ENCODE assay signal across 8 mouse cellular contexts in genomic region chr12:29907056-29907455, GRCm38 (mm10). TPM values are rescaled to one million over a fixed set of nuclear protein-coding genes. Genes with fewer than 3 reads are reported as not detected.
DNase-seq lines count a peak whose midpoint lies in the region; ATAC-seq lines count a peak whose summit lies in the region.

No protein-coding gene starts in this region.

- H3K27ac ChIP-seq in hindbrain, embryonic 10.5 days: no peak overlapping the region
- H3K27ac ChIP-seq in hindbrain, embryonic 12.5 days: no peak overlapping the region
- H3K27ac ChIP-seq in intestine, embryonic 15.5 days: no peak overlapping the region

- no peaks in the 10 kb centered on the region for H3K4me1 ChIP-seq in hindbrain, embryonic 10.5 days (replicated peaks)
- H3K4me1 ChIP-seq in hindbrain, embryonic 12.5 days: no peaks in the 10 kb centered on the region
- H3K4me1 ChIP-seq in intestine, embryonic 15.5 days (replicated peaks): 0 out of 2 replicates have a peak, but pooled peaks cover 3% of the 10 kb centered on the region

- no peak overlapping the region for H3K4me3 ChIP-seq in hindbrain, embryonic 10.5 days
- H3K4me3 ChIP-seq in hindbrain, embryonic 12.5 days: no peak overlapping the region
- H3K4me3 ChIP-seq in intestine, embryonic 15.5 days (replicated peaks): no peak overlapping the region

- no peak overlapping the region for H3K9ac ChIP-seq in hindbrain, embryonic 12.5 days
- no peak overlapping the region for H3K9ac ChIP-seq in intestine, embryonic 15.5 days

- no peaks in the 10 kb centered on the region for H3K9me3 ChIP-seq in hindbrain, embryonic 10.5 days
- H3K9me3 ChIP-seq in hindbrain, embryonic 12.5 days (replicated peaks): no peaks in the 10 kb centered on the region
- H3K9me3 ChIP-seq in intestine, embryonic 15.5 days: no peaks in the 10 kb centered on the region

- DNase-seq in hindbrain, embryonic 10.5 days (ENCODE audit: low spot score): peak; percentile 51
- peak; percentile 58 for DNase-seq in adrenal gland, postnatal 25 days
- DNase-seq in forelimb bud, embryonic 11.5 days (ENCODE audit: low read depth, low spot score): peak; percentile 30
- DNase-seq in lung, adult 18-20 months: peak; percentile 79 to 87
- DNase-seq in retina, postnatal 7 days (ENCODE audit: low read depth, low spot score): peak; percentile 19
- no peak for DNase-seq in natural killer cell, adult 2 months (ENCODE audit: low spot score in 2 of 2)

- H3K27me3 ChIP-seq in hindbrain, embryonic 10.5 days (ENCODE audit: insufficient read depth, poor library complexity, severe bottlenecking): no peaks in the 10 kb centered on the region
- H3K27me3 ChIP-seq in hindbrain, embryonic 12.5 days: no peaks in the 10 kb centered on the region
- no peaks in the 10 kb centered on the region for H3K27me3 ChIP-seq in intestine, embryonic 15.5 days (replicated peaks)

- no peak for ATAC-seq in hindbrain, embryonic 12.5 days (ENCODE audit: low FRiP score)
- ATAC-seq in intestine, embryonic 15.5 days: peak; percentile 56; the same call in 1 of the 2 replicates

- H3K36me3 ChIP-seq in hindbrain, embryonic 10.5 days: no peaks in the 10 kb centered on the region
- peaks cover 15% of the 10 kb centered on the region; the same call in 1 of the 2 replicates for H3K36me3 ChIP-seq in hindbrain, embryonic 12.5 days
- H3K36me3 ChIP-seq in intestine, embryonic 15.5 days: no peaks in the 10 kb centered on the region

- 48% methylated on average over 2 of the region's 2 CpGs for WGBS in hindbrain, embryonic 10.5 days
- WGBS in hindbrain, embryonic 12.5 days: 60% methylated on average over 2 of the region's 2 CpGs
- WGBS in intestine, embryonic 15.5 days: 34% methylated on average over 2 of the region's 2 CpGs

- no peak overlapping the region for H3K4me2 ChIP-seq in hindbrain, embryonic 12.5 days (replicated peaks)
- no peak overlapping the region for H3K4me2 ChIP-seq in intestine, embryonic 15.5 days (replicated peaks)

RNA-seq across cellular contexts. Expression of gene Pxdn, which starts 30.4 kb away (rescaled TPM):
- 71.4 and 78.2 TPM in 2 replicates for polyA plus RNA-seq in hindbrain, embryonic 10.5 days (2016; fragmentation: Nextera tagmentation; extraction: Ambion mirVana)
- polyA plus RNA-seq in hindbrain, embryonic 12.5 days (2016; fragmentation: Nextera tagmentation; extraction: Ambion mirVana): 93.8 and 103 TPM in 2 replicates
- 91.9 and 104 TPM in 2 replicates for total RNA-seq in adrenal gland, postnatal 25 days (2021)
- polyA plus RNA-seq in intestine, embryonic 15.5 days (2015; fragmentation: Nextera tagmentation; extraction: Ambion mirVana): 63.6 and 66.4 TPM in 2 replicates

Comparison
In these comparisons a context has a peak if more than half of its experiments do, and no peak if none do; other contexts are left out.
1. DNase-seq: peak in hindbrain, embryonic 10.5 days (single experiment), adrenal gland, postnatal 25 days (single experiment), forelimb bud, embryonic 11.5 days (single experiment), lung, adult 18-20 months (2 of 2) and retina, postnatal 7 days (single experiment); none in natural killer cell, adult 2 months (0 of 2).